Mouse (Mus musculus): ENCODE results near the gene Ndufb10. TPM values are rescaled to one million over a fixed set of nuclear protein-coding genes. Genes with fewer than 3 reads are reported as not detected.

Gene Ndufb10
- polyA plus RNA-seq, 1 experiment from 2014 or later = 162 TPM

DNA sequence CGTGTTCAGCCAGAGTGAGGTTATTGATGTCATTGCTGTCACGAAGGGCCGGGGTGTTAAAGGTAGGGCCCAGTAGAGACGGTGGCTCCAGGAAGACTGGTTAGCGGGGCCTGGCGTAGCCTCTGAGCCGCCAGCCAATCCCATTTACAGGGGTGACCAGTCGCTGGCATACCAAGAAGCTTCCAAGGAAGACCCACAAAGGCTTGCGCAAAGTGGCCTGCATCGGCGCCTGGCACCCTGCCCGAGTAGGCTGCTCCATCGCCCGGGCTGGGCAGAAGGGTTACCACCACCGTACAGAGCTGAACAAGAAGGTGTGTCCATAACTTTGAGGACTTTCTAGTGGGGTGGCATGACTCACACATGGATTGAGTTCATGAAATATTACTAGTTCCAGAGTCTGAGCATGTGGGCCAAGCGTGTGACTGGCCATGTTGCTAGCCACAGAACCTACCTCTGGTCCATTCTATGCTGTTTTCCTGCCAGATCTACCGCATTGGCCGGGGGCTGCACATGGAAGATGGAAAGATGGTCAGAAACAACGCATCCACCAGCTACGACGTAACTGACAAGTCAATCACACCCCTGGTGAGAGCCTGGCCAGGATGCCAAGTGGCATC is 9.3 kb upstream of the Ndufb10 start:
- H3K4me2 ChIP-seq = no peak overlapping the region
- 80% methylated on average over 21 of the region's 21 CpGs for WGBS (ENCODE audit: insufficient replicate concordance)
- no peak overlapping the region for H3K4me3 ChIP-seq (replicated peaks)
- H3K27me3 ChIP-seq = 0 out of 2 replicates have a peak, but pooled peaks cover 2% of the 10 kb centered on the region
- ATAC-seq (ENCODE audit: insufficient read depth) = no peak
- H3K27ac ChIP-seq (replicated peaks) = no peak overlapping the region
- H3K9ac ChIP-seq = no peak overlapping the region
- H3K9me3 ChIP-seq (replicated peaks) = no peaks in the 10 kb centered on the region
- H3K36me3 ChIP-seq (replicated peaks) = no peaks in the 10 kb centered on the region
- H3K4me1 ChIP-seq (replicated peaks) = peaks cover 35% of the 10 kb centered on the region

DNA sequence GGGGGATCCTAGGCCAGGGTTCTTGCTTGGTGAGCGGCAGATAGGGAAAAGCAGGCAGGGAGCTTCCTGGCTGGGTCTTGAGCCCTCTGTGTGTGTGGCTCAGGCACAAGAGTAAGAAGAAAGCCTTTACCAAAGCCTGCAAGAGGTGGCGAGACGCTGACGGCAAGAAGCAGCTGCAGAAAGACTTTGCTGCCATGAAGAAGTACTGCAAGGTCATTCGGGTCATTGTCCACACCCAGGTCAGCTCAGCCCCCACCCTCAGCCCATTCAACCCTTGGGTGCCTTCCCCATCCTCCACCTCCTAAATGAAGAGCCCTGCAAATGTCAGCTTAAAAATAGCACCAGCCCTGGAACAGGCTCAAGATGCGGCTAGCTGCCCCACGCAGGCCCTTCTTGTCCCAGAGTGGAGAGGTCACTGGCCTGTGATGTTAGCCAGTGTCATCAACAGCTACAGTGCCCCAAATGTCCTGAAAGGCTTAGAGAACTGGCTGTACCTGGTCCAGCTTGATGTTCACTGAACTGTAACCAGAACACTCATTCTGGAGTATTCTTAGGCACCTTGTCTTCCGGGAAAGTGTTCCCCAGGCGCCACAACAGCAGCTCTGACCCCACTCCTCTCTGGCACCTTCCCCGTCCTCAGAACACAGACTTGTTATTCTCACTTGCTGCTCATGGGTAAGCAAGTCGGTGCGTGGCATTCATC is 8.1 kb upstream of the Ndufb10 start:
- Histone ChIP-seq H3K27me3 (peaks cover 12% of the 10 kb centered on the region; the same call in 1 of the 2 replicates), H3K4me2 (no peak overlapping the region), H3K27ac (replicated peaks) (no peak overlapping the region), H3K4me1 (replicated peaks) (peaks cover 24% of the 10 kb centered on the region), H3K9me3 (replicated peaks) (no peaks in the 10 kb centered on the region), H3K4me3 (replicated peaks) (no peak overlapping the region), H3K36me3 (replicated peaks) (no peaks in the 10 kb centered on the region), H3K9ac (no peak overlapping the region)
- ATAC-seq (ENCODE audit: insufficient read depth) = no peak
- 67% methylated on average over 12 of the region's 12 CpGs for WGBS (ENCODE audit: insufficient replicate concordance)

DNA sequence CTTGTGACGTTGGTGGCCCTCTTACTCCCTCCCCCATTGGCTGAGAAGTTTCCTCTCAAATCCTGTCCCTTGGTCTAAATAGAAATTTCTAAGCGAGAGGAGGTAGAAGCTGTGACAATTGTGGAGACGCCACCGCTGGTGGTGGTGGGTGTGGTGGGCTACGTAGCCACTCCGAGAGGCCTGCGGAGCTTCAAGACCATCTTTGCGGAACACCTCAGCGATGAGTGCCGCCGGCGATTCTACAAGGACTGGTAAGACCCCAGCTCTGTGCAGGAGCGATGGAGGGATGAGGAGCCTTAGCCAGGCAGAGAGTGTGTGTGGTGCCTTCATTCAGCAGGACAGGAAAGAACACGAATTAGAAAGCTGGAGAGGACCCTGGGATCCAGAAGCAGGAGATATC is 6.5 kb upstream of the Ndufb10 start:
- Histone ChIP-seq H3K27ac (replicated peaks) (no peak overlapping the region), H3K36me3 (replicated peaks) (no peaks in the 10 kb centered on the region)

DNA sequence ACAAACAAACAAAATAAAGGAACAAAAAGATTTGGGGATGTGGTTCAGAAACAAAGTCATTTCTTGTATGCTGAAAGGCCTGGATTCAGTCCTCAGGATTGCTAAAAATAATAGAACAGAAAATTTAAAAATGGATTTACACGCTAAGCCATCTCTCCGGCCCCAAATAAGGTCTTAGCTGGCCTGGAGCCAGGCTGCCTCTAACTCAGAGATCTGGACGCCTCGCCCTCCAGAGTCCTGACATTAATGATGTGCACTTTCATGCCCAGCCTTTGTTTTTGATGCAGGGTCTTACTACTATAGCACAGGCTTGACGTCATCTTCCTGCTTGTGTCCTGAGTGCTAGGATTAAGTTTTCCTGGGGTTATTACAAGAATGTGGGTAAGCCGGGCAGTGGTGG is 4.8 kb upstream of the Ndufb10 start:
- Histone ChIP-seq H3K27me3 (peaks cover 13% of the 10 kb centered on the region; the same call in 1 of the 2 replicates), H3K27ac (replicated peaks) (no peak overlapping the region), H3K4me2 (no peak overlapping the region), H3K9ac (no peak overlapping the region), H3K9me3 (replicated peaks) (no peaks in the 10 kb centered on the region), H3K4me1 (replicated peaks) (peaks cover 10% of the 10 kb centered on the region), H3K4me3 (replicated peaks) (no peak overlapping the region), H3K36me3 (replicated peaks) (no peaks in the 10 kb centered on the region)
- ATAC-seq (ENCODE audit: insufficient read depth) = no peak
- 68% methylated on average over 6 of the region's 6 CpGs for WGBS (ENCODE audit: insufficient replicate concordance)

More for the DNA sequence above, 6.5 kb upstream of the Ndufb10 start:
- no peaks in the 10 kb centered on the region for H3K9me3 ChIP-seq (replicated peaks)
- H3K9ac ChIP-seq = no peak overlapping the region
- H3K4me3 ChIP-seq (replicated peaks) = no peak overlapping the region
- 73% methylated on average over 14 of the region's 14 CpGs for WGBS (ENCODE audit: insufficient replicate concordance)
- peaks cover 13% of the 10 kb centered on the region; the same call in 1 of the 2 replicates for H3K27me3 ChIP-seq
- H3K4me1 ChIP-seq (replicated peaks) = peaks cover 16% of the 10 kb centered on the region
- H3K4me2 ChIP-seq = no peak overlapping the region
- no peak for ATAC-seq (ENCODE audit: insufficient read depth)

- H3K4me1 ChIP-seq (replicated peaks) = peaks cover 16% of the 10 kb centered on the region
- H3K27me3 ChIP-seq = peaks cover 13% of the 10 kb centered on the region; the same call in 1 of the 2 replicates
- no peak overlapping the region for H3K27ac ChIP-seq (replicated peaks)
- no peak overlapping the region for H3K4me2 ChIP-seq
- no peaks in the 10 kb centered on the region for H3K36me3 ChIP-seq (replicated peaks)
- no peak for ATAC-seq (ENCODE audit: insufficient read depth)
- H3K4me3 ChIP-seq (replicated peaks) = no peak overlapping the region
- no peaks in the 10 kb centered on the region for H3K9me3 ChIP-seq (replicated peaks)
- H3K9ac ChIP-seq = no peak overlapping the region
- 69% methylated on average over 17 of the region's 17 CpGs for WGBS (ENCODE audit: insufficient replicate concordance)
These were observed 3.9 kb upstream of the Ndufb10 start for GRCm38 (mm10) chr17:24728184-24728583.

GRCm38 (mm10) chr17:24727618-24728017 is 3.3 kb upstream of the Ndufb10 start, which contains the start of gene Rpl3l:
Gene Rpl3l, plus strand, starts transcription at chr17:24727820.
- no peak for ATAC-seq (ENCODE audit: insufficient read depth)
- H3K27ac ChIP-seq (replicated peaks) = no peak within 1 kb of the TSS
- H3K27me3 ChIP-seq = peaks cover 13% of the 10 kb centered on the region; the same call in 1 of the 2 replicates
- 65% methylated on average over 2 of the region's 2 CpGs for WGBS (ENCODE audit: insufficient replicate concordance)
- H3K36me3 ChIP-seq (replicated peaks) = peaks cover 1% of the 10 kb centered on the region
- no peak within 1 kb of the TSS for H3K9ac ChIP-seq
- no peaks in the 10 kb centered on the region for H3K9me3 ChIP-seq (replicated peaks)
- H3K4me1 ChIP-seq (replicated peaks) = peaks cover 22% of the 10 kb centered on the region
- H3K4me2 ChIP-seq = no peak within 1 kb of the TSS
- H3K4me3 ChIP-seq (replicated peaks) = no peak within 1 kb of the TSS

DNA sequence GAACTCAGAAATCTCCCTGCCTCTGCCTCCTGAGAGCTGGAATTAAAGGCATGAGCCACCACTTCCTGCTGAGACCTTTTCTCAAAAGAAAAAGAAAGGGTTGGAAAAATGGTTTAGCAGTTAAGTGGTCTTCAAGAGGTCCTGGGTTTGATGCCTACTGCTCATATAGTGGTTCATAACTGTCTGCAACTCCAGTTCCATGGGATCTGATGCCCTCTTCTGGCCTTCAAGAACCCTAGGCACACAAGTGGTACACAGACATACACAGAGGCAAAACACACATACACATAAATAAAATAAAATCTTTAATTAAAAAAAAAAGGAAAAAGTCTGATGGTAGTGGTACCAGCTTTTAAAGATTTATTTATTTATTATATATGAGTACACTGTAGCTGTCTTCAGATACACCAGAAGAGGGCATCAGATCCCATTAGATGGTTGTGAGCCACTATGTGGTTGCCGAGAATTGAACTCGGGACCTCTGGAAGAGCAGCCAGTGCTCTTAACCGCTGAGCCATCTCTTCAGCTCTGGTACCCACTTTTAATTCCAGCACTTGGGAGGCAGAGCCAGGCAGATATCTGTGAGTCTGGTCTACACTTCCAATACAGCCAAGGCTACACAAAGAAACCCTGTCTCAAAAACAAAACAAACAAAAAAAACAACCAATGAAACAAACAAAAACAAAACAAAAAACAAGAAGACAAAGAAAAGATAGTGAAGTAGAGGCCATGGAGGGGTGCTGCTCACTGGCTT is 1.5 kb upstream of the Ndufb10 start:
- 55% methylated on average over 3 of the region's 3 CpGs for WGBS (ENCODE audit: insufficient replicate concordance)
- no peaks in the 10 kb centered on the region for H3K9me3 ChIP-seq (replicated peaks)
- H3K36me3 ChIP-seq (replicated peaks) = peaks cover 17% of the 10 kb centered on the region
- no peak overlapping the region for H3K9ac ChIP-seq
- H3K4me3 ChIP-seq (replicated peaks) = no peak overlapping the region
- H3K27me3 ChIP-seq = peaks cover 12% of the 10 kb centered on the region; the same call in 1 of the 2 replicates
- H3K4me2 ChIP-seq = no peak overlapping the region
- H3K27ac ChIP-seq (replicated peaks) = no peak overlapping the region
- no peak for ATAC-seq (ENCODE audit: insufficient read depth)
- peaks cover 38% of the 10 kb centered on the region for H3K4me1 ChIP-seq (replicated peaks)

DNA sequence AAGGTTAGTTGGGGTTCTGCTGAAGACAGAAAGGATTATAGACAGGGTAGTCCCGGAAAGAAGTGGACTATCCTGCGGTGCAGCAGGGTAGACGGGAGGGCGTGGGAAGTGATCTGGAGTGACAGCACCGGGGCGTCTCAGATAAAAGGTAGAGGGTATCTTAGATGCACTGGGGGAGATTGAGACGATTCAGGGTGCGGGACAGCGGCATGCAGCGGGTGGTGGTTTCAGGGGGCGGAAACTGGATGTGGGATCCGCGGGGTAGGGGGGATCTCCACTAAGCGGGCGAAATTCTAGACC is 447 bp downstream of the Ndufb10 start:
- WGBS (ENCODE audit: insufficient replicate concordance) = under 1% methylated on average over 15 of the region's 15 CpGs

DNA sequence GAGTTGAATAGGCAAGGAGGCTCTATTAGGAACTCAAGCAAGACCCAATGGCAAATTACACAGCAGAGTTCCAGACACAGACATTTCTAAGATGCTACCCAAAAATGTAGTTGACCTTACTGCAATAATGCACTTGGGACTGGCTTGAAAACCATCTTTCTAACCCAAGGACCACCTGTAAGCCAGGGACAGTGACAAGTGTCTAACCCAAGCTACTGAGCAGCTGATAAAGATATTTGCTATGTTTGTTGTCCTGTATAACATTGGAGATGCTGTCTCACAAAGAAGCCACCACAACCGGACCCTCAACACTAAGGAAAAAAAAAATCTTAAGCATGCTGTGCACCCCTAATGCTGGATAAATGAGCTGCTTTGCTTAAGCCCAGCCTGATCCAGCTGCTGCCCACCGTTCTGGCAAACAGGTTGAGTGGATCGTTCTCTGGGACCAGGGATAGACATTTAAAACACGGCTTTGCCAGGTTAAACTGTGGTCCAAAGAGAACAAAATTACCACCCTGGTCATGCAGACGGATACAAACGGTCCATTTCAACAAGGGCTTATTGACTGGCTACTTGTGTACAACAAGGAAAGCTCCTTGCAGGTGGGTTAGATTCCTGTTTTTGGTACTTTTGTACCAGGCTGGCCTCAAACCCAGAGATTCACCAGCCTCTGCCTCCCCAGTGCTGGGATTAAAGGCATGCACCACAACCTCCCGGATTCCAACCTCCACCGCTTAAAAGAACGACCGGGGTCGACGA is 977 bp downstream of the Ndufb10 start:
- Histone ChIP-seq H3K9me3 (replicated peaks) (no peaks in the 10 kb centered on the region), H3K4me1 (replicated peaks) (peaks cover 50% of the 10 kb centered on the region), H3K4me2 (peak overlapping the region; percentile 89), H3K27ac (replicated peaks) (peak overlapping the region; percentile 88), H3K36me3 (replicated peaks) (peaks cover 17% of the 10 kb centered on the region), H3K4me3 (replicated peaks) (peak overlapping the region; percentile 92), H3K9ac (peak overlapping the region; percentile 90), H3K27me3 (peaks cover 10% of the 10 kb centered on the region; the same call in 1 of the 2 replicates)
- ATAC-seq (ENCODE audit: insufficient read depth) = no peak
- under 1% methylated on average over 12 of the region's 12 CpGs for WGBS (ENCODE audit: insufficient replicate concordance)

More for the DNA sequence above, 447 bp downstream of the Ndufb10 start:
- Histone ChIP-seq H3K27ac (replicated peaks) (peak overlapping the region; percentile 88), H3K27me3 (peaks cover 10% of the 10 kb centered on the region; the same call in 1 of the 2 replicates), H3K4me2 (peak overlapping the region; percentile 89), H3K36me3 (replicated peaks) (peaks cover 17% of the 10 kb centered on the region), H3K4me1 (replicated peaks) (peaks cover 45% of the 10 kb centered on the region), H3K9ac (peak overlapping the region; percentile 90), H3K9me3 (replicated peaks) (no peaks in the 10 kb centered on the region), H3K4me3 (replicated peaks) (peak overlapping the region; percentile 92)
- peak; percentile 54 for ATAC-seq (ENCODE audit: insufficient read depth)

GRCm38 (mm10) chr17:24722220-24722924 is 1.9 kb downstream of the Ndufb10 start:
- peak overlapping the region; percentile 92 for H3K4me3 ChIP-seq (replicated peaks)
- peak overlapping the region; percentile 90 for H3K9ac ChIP-seq
- peaks cover 57% of the 10 kb centered on the region for H3K4me1 ChIP-seq (replicated peaks)
- WGBS (ENCODE audit: insufficient replicate concordance) = 14% methylated on average over 13 of the region's 13 CpGs
- H3K4me2 ChIP-seq = peak overlapping the region; percentile 89
- H3K9me3 ChIP-seq (replicated peaks) = no peaks in the 10 kb centered on the region
- H3K36me3 ChIP-seq (replicated peaks) = peaks cover 23% of the 10 kb centered on the region
- H3K27me3 ChIP-seq = 0 out of 2 replicates have a peak, but pooled peaks cover under 1% of the 10 kb centered on the region
- ATAC-seq (ENCODE audit: insufficient read depth) = no peak
- H3K27ac ChIP-seq (replicated peaks) = peak overlapping the region; percentile 88
